Mouse (Mus musculus): ENCODE measurements around the gene Kmt5a.

Gene Kmt5a

GRCm38 (mm10) chr5:124439447-124440093, at the start of gene Kmt5a:
Kmt5a (plus strand) TSS chr5:124439930.
- DNase-seq (ENCODE audit: low read depth, low spot score) = peak; percentile 95

DNA sequence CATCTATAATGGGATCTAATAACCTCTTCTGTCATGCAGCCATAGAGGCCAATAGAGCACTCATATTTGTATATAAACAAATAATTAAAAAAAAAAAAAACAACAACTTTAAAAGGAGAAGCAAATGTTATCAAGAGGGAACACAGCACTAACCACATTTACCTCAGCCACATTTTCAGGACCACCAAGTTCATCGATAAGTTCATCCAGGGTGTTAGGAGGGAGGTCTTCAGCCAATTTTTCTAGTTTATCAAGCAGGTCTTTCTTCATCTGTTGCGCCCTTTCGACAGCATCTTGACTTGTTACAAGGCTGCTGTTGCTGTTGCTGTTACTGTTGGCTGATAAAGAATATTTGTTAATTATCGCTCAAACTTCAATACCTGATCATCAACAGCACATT, 47.3 kb upstream of the Kmt5a start:
- no peak for DNase-seq (ENCODE audit: low read depth, low spot score)

- DNase-seq (ENCODE audit: low read depth, low spot score) = no peak
Measured at GRCm38 (mm10) chr5:124393726-124394125, 46.0 kb upstream of the Kmt5a start.

- DNase-seq (ENCODE audit: low read depth, low spot score) = no peak
Measured at GRCm38 (mm10) chr5:124410808-124411207, 28.9 kb upstream of the Kmt5a start.

GRCm38 (mm10) chr5:124412163-124412562, 27.6 kb upstream of the Kmt5a start:
- DNase-seq (ENCODE audit: low read depth, low spot score) = no peak

DNA sequence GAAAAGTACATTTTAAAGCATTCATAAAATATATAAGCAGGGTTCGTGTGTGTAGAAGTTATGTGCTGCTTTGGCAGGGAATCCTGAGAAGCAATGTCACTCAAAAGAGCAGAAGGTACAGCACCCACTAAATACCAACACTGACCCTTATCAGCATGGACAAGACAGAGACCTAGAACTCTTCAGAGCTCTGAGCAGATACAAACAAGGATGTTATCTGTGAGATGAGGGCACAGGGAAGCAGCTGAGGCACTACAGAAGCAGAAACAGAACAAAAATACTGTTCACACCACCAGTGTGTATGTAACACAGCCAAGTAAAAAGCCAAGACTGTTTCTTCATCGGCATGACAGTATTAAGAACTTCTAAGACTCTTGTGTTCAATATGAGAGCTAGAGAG, 20.8 kb upstream of the Kmt5a start:
- no peak for DNase-seq (ENCODE audit: low read depth, low spot score)

GRCm38 (mm10) chr5:124421786-124422185, 17.9 kb upstream of the Kmt5a start:
- DNase-seq (ENCODE audit: low read depth, low spot score) = no peak

- DNase-seq (ENCODE audit: low read depth, low spot score) = no peak
Measured at GRCm38 (mm10) chr5:124424200-124424722, 15.5 kb upstream of the Kmt5a start.

- DNase-seq (ENCODE audit: low read depth, low spot score) = no peak
Measured at GRCm38 (mm10) chr5:124424723-124425411, 14.9 kb upstream of the Kmt5a start.

- peak; percentile 91 for DNase-seq (ENCODE audit: low read depth, low spot score)
Measured at GRCm38 (mm10) chr5:124425412-124426259, 14.1 kb upstream of the Kmt5a start, which contains the start of gene Sbno1. Sbno1 (minus strand) TSS chr5:124426001.

DNA sequence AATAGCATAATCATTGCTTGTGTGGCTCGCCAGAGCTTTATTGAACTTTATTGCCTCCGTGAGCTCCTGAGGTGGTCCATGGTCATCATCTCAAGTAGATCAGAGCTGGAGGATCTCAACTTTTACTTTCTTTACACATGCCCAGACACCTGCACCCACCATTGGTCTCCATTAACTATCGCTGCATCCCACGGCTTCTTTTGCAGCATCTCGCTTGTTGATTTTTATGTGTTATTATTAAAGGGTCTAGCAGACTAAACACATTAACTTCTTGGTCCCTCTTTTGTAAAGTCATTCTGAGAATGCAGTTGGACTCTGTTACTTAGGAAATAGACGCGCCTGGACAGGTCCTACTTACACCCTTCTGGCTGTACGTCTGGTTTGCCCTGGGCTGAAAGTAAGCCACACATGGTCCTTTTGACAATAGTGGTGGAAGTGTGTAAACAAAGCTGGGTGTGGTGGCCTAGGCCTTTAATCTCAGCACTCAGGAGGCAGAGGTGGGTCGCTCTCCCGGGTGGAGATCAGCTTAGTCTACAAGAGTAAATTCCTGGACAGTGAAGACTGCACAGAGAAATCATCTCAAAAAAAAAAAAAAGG, 13.2 kb upstream of the Kmt5a start:
- no peak for DNase-seq (ENCODE audit: low read depth, low spot score)

DNA sequence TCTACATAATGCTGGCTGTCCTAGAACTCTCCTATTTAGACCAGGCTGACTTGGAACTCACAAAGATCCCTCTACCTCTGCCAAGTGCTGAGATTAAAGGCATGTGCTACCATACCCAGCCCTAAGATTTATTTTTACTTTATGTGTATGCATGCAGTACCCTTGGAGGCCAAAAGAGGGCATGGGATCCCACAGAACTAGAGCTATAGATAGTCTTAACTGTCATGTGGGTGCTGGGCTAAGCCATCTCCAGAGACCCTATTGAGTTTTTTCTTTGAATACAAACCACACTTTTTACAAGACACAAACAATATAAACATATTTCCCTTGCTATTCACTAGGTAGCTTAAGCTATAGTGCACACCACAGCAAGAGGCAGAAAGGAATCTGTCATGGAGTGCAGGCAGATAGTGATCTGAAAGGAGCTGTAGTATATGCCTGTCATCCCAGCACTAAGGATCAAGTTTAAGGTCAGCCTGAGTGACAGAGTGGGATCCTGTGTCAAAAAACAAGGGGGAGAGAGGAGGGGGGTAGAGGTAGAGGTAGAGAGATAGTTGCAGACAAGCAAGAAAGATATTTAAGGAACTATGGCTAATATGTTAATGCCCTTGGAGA, 7.2 kb upstream of the Kmt5a start:
- no peak for DNase-seq (ENCODE audit: low read depth, low spot score)

DNA sequence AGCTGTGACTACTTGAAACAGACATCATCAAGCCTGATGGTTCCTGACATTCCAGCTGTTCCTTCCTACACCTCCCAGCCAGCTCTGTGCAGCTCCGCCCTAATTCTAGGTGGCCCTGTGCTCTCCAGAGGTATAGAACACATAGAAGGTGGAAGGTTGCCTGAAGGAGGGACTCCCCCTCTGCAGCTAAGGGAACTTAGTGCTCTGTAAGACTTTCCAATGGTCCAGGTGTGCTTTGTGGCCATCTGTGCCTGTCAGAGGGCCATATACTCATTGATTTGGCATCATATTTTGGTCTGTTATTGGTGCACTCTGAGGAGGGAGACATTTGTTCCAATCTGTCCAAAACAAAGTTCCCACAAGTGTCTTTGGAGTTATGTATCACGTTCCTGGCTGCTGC, 6.7 kb upstream of the Kmt5a start:
- no peak for DNase-seq (ENCODE audit: low read depth, low spot score)

DNA sequence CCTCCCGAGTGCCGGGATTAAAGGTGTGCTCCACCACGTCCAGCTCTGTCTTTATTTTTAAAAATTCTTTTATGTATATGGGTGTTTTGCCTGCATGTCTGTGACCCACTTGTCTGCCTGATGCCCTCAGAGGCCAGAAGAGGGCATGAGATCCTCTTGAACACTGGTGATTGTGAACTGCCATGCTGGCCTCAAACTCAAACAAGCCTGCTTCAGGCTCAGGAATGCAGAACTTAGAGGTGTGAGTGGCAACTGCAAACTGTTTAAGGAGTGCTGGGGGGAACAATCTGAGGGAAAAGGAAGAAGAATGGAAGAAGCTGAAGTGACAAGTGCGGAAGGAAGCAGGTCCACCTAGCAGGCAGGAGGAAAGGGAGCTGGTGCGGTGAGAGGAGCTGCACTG, 1.5 kb upstream of the Kmt5a start:
- no peak for DNase-seq (ENCODE audit: low read depth, low spot score)

- DNase-seq (ENCODE audit: low read depth, low spot score) = no peak
Measured at GRCm38 (mm10) chr5:124438746-124439145, 984 bp upstream of the Kmt5a start.

DNA sequence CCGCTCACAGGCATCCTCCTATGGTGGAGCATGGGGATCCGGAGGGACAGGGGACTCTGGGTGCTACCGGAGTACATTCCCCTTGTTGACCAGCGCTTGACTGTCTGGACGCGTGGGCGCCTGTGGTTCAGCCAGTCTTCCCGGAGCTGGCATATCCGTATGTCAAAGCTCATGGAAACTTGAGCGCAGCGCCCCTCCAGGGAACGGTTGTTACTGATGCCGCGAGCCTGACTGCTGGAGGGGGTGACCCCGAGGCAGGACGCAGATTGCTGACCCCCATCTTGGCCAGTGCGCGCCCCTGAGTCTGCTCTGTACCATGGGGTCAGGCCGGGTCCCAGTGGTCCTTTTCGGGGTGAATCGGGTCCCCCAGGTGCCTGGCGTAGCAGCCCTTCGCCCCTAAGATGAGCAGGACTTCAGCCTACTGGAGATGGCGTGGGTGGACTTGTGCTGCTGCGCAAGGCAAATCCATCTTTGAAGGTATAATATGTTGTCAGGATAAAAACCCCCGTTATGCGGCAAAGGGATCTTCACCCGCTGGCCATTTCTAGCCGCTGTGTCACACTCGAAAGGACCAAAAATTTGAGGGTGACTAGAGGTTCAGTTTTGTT, 468 bp downstream of the Kmt5a start:
- no peak for DNase-seq (ENCODE audit: low read depth, low spot score)

GRCm38 (mm10) chr5:124442628-124443027, 2.9 kb downstream of the Kmt5a start:
- no peak for DNase-seq (ENCODE audit: low read depth, low spot score)

GRCm38 (mm10) chr5:124444208-124444607, 4.5 kb downstream of the Kmt5a start:
- DNase-seq (ENCODE audit: low read depth, low spot score) = no peak

GRCm38 (mm10) chr5:124444661-124445561, 5.2 kb downstream of the Kmt5a start:
- no peak for DNase-seq (ENCODE audit: low read depth, low spot score)

Measured in WW6 (cell line).